Mouse (Mus musculus): ENCODE measurements at regions not wholly inside any gene's neighbourhood (a gene's known extent, or its start where the extent isn't known, plus 50 kb on each side); places are given as distances from the start of the nearest gene placed in this dataset.

GRCm38 (mm10) chr15:95714408-95714807 lies 58.6 kb upstream of the Dbx2 start:
- DNase-seq (ENCODE audit: low spot score in 2 of 2): no peak

- no peak for DNase-seq (ENCODE audit: low spot score in 2 of 2)
These were observed 60.2 kb upstream of the Dbx2 start for GRCm38 (mm10) chr15:95715941-95716340.

- DNase-seq (ENCODE audit: low spot score in 2 of 2): no peak
These were observed 66.9 kb upstream of the Ano6 start for GRCm38 (mm10) chr15:95723699-95724098.

GRCm38 (mm10) chr15:95725866-95726265 lies 64.8 kb upstream of the Ano6 start:
- DNase-seq (ENCODE audit: low spot score in 2 of 2): peak; percentile 83 to 88

- DNase-seq (ENCODE audit: low spot score in 2 of 2): no peak
These were observed 64.1 kb upstream of the Ano6 start for GRCm38 (mm10) chr15:95726516-95726915.

GRCm38 (mm10) chr15:95735746-95736145 lies 54.9 kb upstream of the Ano6 start:
- no peak for DNase-seq (ENCODE audit: low spot score in 2 of 2)
